8 mouse cellular contexts compared by ENCODE assay signal in genomic region chr8:94770945-94771344, GRCm38 (mm10). TPM values are rescaled to one million over a fixed set of nuclear protein-coding genes. Genes with fewer than 3 reads are reported as not detected.
A peak's percentile ranks its signal among the peaks of the same experiment; 100 is the strongest.
DNase-seq lines count a peak whose midpoint lies in the region; ATAC-seq lines count a peak whose summit lies in the region.

No protein-coding gene starts in this region.

- peak; percentile 31 for DNase-seq in cerebellum, adult 11 months
- DNase-seq in urinary bladder, adult 18-20 months (ENCODE audit: low spot score in 2 of 2): peak; percentile 45 to 46
- no peak for DNase-seq in urinary bladder, postnatal 10 days (ENCODE audit: low spot score)
- no peak for DNase-seq in thymus, postnatal 14 days
- DNase-seq in forebrain, embryonic 10.5 days (ENCODE audit: extremely low spot score, low spot score): no peak

- H3K27me3 ChIP-seq in liver, embryonic 15.5 days: peaks cover 100% of the 10 kb centered on the region
- H3K27me3 ChIP-seq in stomach, embryonic 15.5 days (replicated peaks): peaks cover 26% of the 10 kb centered on the region
- H3K27me3 ChIP-seq in forebrain, embryonic 10.5 days (ENCODE audit: poor library complexity, severe bottlenecking): peaks cover 64% of the 10 kb centered on the region

- H3K4me3 ChIP-seq in liver, embryonic 15.5 days (replicated peaks): no peak overlapping the region
- H3K4me3 ChIP-seq in stomach, embryonic 15.5 days (replicated peaks): no peak overlapping the region
- no peak overlapping the region for H3K4me3 ChIP-seq in forebrain, embryonic 10.5 days

- no peak for ATAC-seq in cerebellum, adult (ENCODE audit: insufficient number of reproducible peaks, low FRiP score, low TSS enrichment)
- peak; percentile 58; the same call in 1 of the 2 replicates for ATAC-seq in liver, embryonic 15.5 days (ENCODE audit: insufficient read depth)
- peak; percentile 66 for ATAC-seq in stomach, embryonic 15.5 days (ENCODE audit: insufficient read depth, low FRiP score, low read depth)

- no peak overlapping the region for H3K9ac ChIP-seq in liver, embryonic 15.5 days
- no peak overlapping the region for H3K9ac ChIP-seq in stomach, embryonic 15.5 days

- WGBS in liver, embryonic 15.5 days (ENCODE audit: insufficient replicate concordance): 41% methylated on average over 6 of the region's 6 CpGs
- WGBS in stomach, embryonic 15.5 days: 26% methylated on average over 6 of the region's 6 CpGs
- WGBS in forebrain, embryonic 10.5 days: 75% methylated on average over 6 of the region's 6 CpGs

- peaks cover 30% of the 10 kb centered on the region for H3K4me1 ChIP-seq in liver, embryonic 15.5 days (replicated peaks)
- H3K4me1 ChIP-seq in stomach, embryonic 15.5 days: peaks cover 27% of the 10 kb centered on the region
- peaks cover 45% of the 10 kb centered on the region for H3K4me1 ChIP-seq in forebrain, embryonic 10.5 days

- H3K9me3 ChIP-seq in liver, embryonic 15.5 days (replicated peaks): no peaks in the 10 kb centered on the region
- H3K9me3 ChIP-seq in stomach, embryonic 15.5 days: no peaks in the 10 kb centered on the region
- no peaks in the 10 kb centered on the region for H3K9me3 ChIP-seq in forebrain, embryonic 10.5 days

- no peak overlapping the region for H3K27ac ChIP-seq in liver, embryonic 15.5 days (replicated peaks)
- H3K27ac ChIP-seq in stomach, embryonic 15.5 days: peak overlapping the region; percentile 68
- H3K27ac ChIP-seq in forebrain, embryonic 10.5 days: no peak overlapping the region

- no peaks in the 10 kb centered on the region for H3K36me3 ChIP-seq in liver, embryonic 15.5 days (replicated peaks)
- no peaks in the 10 kb centered on the region for H3K36me3 ChIP-seq in stomach, embryonic 15.5 days
- H3K36me3 ChIP-seq in forebrain, embryonic 10.5 days (replicated peaks): no peaks in the 10 kb centered on the region

- no peak overlapping the region for H3K4me2 ChIP-seq in liver, embryonic 15.5 days
- H3K4me2 ChIP-seq in stomach, embryonic 15.5 days: peak overlapping the region; percentile 93; the same call in 1 of the 2 replicates

RNA-seq across cellular contexts. Expression of gene Cx3cl1, which starts 0.9 kb away (rescaled TPM):
- polyA plus RNA-seq in liver, embryonic 15.5 days (2015; fragmentation: Nextera tagmentation; extraction: Ambion mirVana): 0.33 and 0.54 TPM in 2 replicates
- polyA plus RNA-seq in stomach, embryonic 15.5 days (2015; fragmentation: Nextera tagmentation; extraction: Ambion mirVana): 10.1 and 14.3 TPM in 2 replicates
- polyA plus RNA-seq in forebrain, embryonic 10.5 days (2016; fragmentation: Nextera tagmentation; extraction: Ambion mirVana): 8.9 and 11.1 TPM in 2 replicates

RNA-seq across cellular contexts. Expression of gene Ccl22, which starts 25.6 kb away (rescaled TPM):
- 0.32 and 0.37 TPM in 2 replicates for polyA plus RNA-seq in liver, embryonic 15.5 days (2015; fragmentation: Nextera tagmentation; extraction: Ambion mirVana)
- polyA plus RNA-seq in stomach, embryonic 15.5 days (2015; fragmentation: Nextera tagmentation; extraction: Ambion mirVana): not detected in 2 replicates
- not detected in 2 replicates for polyA plus RNA-seq in forebrain, embryonic 10.5 days (2016; fragmentation: Nextera tagmentation; extraction: Ambion mirVana)

RNA-seq across cellular contexts. Expression of gene Ccl17, which starts 39.3 kb away (rescaled TPM):
- polyA plus RNA-seq in liver, embryonic 15.5 days (2015; fragmentation: Nextera tagmentation; extraction: Ambion mirVana): not detected in 2 replicates
- 0.39 TPM in 1 of 2 replicates, not detected in the other for polyA plus RNA-seq in stomach, embryonic 15.5 days (2015; fragmentation: Nextera tagmentation; extraction: Ambion mirVana)
- polyA plus RNA-seq in forebrain, embryonic 10.5 days (2016; fragmentation: Nextera tagmentation; extraction: Ambion mirVana): not detected in 2 replicates

Comparison
In these comparisons a context has a peak if more than half of its experiments do, and no peak if none do; other contexts are left out.
1. DNase-seq: peak in cerebellum, adult 11 months (single experiment) and urinary bladder, adult 18-20 months (2 of 2); none in urinary bladder, postnatal 10 days (single experiment), thymus, postnatal 14 days (single experiment) and forebrain, embryonic 10.5 days (single experiment).